Mouse (Mus musculus): ENCODE results near the gene Gm11634.
"Not testable (repeated sequence)": the region's sequence is repeated elsewhere in the genome, so short reads cannot be mapped to it uniquely, and the experiment has no call there.

Gene Gm11634

DNA sequence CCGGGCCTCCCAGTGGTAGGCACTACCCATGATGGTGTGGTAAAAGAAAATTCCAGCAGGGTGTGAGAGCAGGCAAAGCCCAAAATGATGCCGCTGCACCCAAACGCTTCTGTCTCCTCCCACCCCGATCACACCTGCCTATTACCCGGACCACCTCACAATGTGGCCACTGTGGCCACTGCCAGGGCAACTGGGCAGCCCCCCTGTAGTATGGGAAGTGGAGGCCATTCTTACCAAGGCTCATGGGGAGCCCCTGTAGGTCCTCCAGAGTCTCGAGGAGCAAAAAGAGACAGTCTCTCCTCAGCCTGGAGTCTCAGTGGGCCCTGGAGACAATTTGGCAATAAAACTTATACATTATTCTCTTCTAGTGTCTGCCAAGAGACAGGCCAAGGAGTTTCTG lies at the start of gene Gm11634:
Gene Gm11634 (minus strand): TSS at position 101 of the 400 bp plus-strand sequence.
- no peak for DNase-seq (ENCODE audit: low read depth, low spot score)

DNA sequence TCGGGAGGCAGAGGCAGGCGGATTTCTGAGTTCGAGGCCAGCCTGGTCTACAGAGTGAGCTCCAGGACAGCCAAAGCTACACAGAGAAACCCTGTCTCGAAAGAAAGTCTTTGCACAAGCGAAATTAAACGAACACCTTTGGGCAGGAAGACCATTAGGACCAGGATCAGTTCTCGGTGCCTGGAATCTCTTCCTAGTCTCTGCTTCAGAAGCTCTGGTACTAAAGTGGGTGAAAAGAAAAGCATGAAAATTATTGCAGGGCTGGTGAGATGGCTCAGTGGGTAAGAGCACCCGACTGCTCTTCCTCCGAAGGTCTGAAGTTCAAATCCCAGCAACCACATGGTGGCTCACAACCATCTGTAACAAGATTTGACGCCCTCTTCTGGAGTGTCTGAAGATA lies 48.0 kb upstream of the Gm11634 start:
- not testable (repeated sequence) for DNase-seq (ENCODE audit: low read depth, low spot score)

DNA sequence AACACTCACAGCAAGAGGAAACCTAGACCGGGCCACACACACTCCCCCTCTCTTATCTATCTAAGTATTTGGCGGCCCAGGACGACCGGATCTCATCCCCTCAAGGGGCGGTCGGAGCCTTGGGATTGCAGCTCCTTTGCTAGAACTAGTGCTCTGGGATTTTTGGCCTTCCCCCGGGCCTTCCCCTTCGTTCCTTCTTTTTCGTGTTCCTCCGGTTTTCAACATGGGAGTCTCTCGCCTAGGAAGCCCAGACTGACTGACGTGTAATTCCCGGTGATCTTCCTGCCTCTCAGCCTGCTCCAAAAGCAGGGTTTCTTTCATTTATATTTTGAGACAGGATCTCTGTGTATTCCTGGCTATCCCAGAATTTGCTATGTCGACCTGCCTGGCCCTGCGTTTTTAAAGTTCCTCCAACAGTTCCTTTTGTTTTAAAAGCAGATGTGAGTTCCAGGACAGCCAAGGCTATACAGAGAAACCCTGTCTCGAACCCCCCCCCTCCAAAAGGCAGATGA lies 47.3 kb upstream of the Gm11634 start:
- not testable (repeated sequence) for DNase-seq (ENCODE audit: low read depth, low spot score)

DNA sequence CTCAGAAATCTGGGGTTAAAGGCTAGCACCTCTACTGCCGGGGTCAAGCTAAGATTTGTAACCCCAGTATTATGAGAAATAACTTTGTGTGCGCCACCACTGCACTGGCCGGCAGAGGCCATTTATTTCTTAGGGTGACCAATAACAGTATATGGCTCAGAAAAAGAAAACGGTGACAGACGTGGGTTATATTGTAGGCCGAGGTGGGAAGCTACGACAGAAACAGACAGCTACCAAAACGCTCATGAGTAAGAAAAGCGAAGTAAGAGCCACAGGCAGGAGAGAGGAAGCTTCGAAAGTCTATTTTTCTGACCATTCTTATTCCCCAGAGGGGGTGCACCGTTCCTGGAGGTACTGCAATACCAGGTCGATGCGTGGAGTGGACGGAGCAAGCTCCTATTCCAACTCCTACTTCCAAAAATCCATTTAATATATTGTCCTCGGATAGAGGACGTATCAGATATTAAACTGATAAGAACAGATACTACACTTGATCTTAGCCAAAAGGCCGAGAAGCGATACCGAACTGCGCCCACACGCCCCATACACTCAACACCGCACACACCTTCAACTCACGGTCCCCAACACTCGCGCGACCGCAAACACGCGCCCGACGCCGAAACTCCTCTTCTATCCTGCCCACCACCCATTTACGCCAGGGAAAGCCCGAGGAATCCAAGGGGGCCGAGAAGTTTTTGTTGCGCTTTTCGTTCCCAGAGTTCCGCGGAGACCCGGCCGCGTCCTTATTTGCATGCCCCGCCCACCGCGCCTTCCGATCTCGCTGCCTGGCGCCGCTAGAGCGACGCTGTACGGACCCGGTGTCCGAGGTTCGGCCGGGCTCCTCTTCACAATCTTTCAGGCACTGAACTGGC lies 46.6 kb upstream of the Gm11634 start:
- peak; percentile 85 for DNase-seq (ENCODE audit: low read depth, low spot score)

- not testable (repeated sequence) for DNase-seq (ENCODE audit: low read depth, low spot score)
Observed at GRCm38 (mm10) chr11:101645043-101645410, 46.0 kb upstream of the Gm11634 start.

- DNase-seq (ENCODE audit: low read depth, low spot score), result no peak
Observed at GRCm38 (mm10) chr11:101644591-101644990, 45.5 kb upstream of the Gm11634 start.

DNA sequence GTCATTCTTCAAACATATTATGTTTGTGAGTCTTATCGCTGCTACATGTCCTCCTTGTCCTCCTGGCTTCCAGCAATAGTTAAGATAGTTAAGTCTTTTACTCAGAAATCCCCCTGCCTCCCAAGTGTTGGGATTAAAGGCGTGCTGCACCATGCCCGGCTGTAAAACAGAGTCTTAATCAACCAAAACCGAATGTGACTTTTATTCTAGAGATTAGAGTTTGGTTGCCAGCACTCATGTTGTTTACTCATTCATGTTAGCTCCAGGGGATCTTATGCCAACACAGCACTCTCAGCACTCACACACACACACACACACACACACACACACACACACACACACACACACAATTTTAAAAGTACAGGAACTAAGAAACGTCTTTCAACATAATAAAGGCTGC lies 43.9 kb upstream of the Gm11634 start:
- no peak for DNase-seq (ENCODE audit: low read depth, low spot score)

- peak; percentile 69 for DNase-seq (ENCODE audit: low read depth, low spot score)
Observed at GRCm38 (mm10) chr11:101641710-101642642, 42.9 kb upstream of the Gm11634 start.

GRCm38 (mm10) chr11:101640857-101641709 lies 42.0 kb upstream of the Gm11634 start:
- DNase-seq (ENCODE audit: low read depth, low spot score), result peak; percentile 81

- DNase-seq (ENCODE audit: low read depth, low spot score), result no peak
Observed at GRCm38 (mm10) chr11:101639761-101640160, 40.7 kb upstream of the Gm11634 start.

GRCm38 (mm10) chr11:101635660-101636059 lies 36.6 kb upstream of the Gm11634 start:
- no peak for DNase-seq (ENCODE audit: low read depth, low spot score)

DNA sequence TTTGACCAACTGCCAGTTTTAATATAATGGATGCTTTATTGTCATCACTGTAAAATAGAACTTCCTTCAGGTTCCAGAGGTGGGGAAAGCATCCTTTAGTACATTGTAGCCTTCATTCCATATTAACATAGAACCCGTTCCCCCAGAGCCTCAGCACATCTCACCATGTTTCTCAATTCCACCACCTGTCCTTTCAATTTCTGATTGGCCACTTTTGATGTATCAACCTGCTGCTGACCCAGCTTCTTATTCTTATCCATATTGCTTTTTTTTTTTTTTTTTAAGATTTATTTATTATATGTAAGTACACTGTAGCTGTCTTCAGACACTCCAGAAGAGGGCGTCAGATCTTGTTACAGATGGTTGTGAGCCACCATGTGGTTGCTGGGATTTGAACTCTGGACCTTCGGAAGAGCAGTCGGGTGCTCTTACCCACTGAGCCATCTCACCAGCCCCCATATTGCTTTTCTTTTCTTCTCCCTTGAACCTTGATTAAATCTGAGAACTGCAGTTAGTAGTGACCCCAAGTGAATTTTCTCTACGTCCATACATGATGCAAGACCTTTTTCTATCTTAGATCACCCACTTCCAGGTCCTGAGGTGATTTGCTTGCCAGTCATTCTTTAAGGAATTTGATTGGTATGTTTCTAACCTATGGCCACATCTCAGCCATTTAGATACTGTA lies 29.8 kb upstream of the Gm11634 start:
- DNase-seq (ENCODE audit: low read depth, low spot score), result not testable (repeated sequence)

DNA sequence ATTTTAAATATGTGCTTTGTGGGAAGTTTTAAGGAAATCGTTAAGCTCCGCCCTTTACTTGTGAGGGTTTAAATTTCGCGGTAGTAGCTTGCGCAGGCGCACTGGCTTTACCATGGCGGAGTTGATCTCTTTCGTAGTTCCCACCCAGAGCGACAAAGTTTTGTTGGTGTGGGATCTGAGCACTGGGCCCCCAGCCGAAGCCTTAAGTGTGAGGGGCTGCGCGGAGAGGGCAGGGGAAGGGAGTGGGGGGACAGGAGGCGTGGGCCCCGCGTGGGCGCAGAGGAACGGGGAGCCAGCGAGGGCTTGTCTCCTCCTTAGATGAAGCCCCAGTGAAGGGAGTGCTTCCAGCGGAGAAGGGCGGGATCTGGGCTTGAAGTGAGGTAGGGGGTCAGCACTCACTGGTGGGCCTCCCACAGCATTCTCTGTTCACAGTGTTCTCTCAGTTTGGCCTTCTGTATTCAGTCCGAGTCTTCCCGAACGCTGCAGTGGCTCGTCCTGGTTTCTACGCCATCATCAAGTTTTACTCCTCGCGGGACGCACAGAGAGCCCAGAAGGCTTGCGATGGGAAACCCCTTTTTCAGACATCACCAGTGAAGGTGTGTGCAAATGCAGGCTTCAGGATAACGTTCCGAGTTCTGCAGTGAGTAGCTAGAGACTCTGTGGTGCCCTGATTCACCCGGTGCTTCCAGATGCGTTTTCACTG lies 29.0 kb upstream of the Gm11634 start:
- peak; percentile 93 for DNase-seq (ENCODE audit: low read depth, low spot score)

DNA sequence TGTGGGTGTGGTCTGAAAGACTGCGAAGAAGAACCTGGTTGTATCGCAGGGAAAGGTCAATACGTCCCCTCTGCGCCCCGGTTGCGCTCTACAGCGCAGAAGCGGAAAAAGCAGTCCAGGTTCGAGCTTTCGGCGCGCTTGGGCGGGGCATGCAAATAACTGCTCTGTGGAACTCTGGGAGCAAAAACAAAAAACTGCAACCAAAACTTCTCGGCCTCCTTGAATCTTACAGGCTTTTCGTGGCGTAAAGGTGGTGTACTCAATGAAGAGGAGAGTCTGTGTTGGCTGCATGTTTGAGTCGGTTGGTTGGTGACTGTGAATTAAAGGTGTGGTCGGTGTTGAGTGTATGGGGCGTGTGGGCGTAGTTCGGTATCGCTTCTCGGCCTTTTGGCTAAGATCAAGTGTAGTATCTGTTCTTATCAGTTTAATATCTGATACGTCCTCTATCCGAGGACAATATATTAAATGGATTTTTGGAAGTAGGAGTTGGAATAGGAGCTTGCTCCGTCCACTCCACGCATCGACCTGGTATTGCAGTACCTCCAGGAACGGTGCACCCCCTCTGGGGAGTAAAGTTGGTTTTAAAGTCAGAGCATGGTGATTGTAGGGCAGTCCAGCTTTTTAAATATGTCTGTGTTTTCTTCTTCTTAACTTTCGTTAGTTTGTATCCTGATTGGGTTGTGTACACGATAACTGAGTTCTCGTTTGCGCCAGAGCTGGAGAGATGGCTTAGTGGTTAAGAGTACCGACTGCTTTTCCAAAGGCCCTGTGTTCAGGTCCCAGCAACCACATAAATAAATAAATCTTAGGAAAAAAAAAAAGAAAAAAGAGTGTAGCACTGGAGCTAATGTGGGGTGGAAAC lies 28.2 kb upstream of the Gm11634 start, which contains the start of gene Rdm1:
Gene Rdm1 (plus strand): TSS at position 201 of the 862 bp plus-strand sequence.
- DNase-seq (ENCODE audit: low read depth, low spot score), result peak; percentile 88

- no peak for DNase-seq (ENCODE audit: low read depth, low spot score)
Observed at GRCm38 (mm10) chr11:101626649-101626994, 27.6 kb upstream of the Gm11634 start.

- peak; percentile 46 for DNase-seq (ENCODE audit: low read depth, low spot score)
Observed at GRCm38 (mm10) chr11:101620022-101620655, 21.1 kb upstream of the Gm11634 start.

DNA sequence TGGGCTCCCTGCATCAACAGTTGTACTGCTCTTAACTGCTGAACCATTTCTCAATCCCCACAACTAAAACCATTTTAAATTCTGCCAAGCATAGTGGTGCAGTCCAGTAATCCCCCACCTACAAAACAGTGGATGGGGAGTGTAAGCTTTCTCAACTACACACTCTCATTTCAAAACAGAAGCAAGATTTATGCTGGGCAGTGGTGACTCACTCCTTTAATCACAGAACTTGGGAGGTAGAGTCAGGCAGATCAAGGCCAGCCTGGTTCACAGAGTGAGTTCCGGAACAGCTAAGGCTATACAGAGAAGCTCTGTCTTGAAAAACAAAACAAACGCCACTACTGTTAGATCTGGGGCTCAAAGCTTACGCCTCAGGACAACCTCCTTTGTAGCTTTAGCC lies 19.5 kb upstream of the Gm11634 start:
- DNase-seq (ENCODE audit: low read depth, low spot score), result no peak

DNA sequence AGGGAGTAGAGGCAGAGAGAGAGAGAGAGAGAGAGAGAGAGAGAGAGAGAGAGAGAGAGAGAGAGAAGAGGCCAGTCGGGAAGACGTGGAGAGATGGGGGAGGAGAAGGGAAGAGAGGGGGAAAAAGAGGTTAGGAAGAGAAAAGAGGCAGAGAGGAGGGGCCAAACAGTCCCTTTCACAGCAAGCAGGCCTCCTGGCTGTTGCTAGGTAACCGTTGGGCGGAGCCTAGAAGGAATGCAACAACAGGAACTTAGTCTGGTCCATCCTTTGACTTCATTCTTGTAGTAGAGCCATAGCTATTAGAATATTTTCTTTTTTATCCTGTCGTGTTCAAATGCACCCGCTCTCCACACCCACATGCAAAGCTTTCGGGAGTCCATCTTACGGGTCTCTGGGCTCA lies 18.8 kb upstream of the Gm11634 start:
- DNase-seq (ENCODE audit: low read depth, low spot score), result peak; percentile 82
